Mouse (Mus musculus) thymus, adult 2 months (tissue): ENCODE data around the gene Zfp30.

Source experiments
- CTCF ChIP-seq: fragments of 200-500 bp; IDR thresholded peaks from 2 replicates; pipeline ENCODE4 v1.5.1; 2012; ENCODE audit warnings: mild to moderate bottlenecking, control low read depth, low read length, moderate library complexity, borderline replicate concordance; ENCODE audit not compliant: control insufficient read depth, poor library complexity, insufficient read depth; ENCODE audit errors: extremely low read depth
- POLR2A ChIP-seq: fragments of 200-500 bp; IDR thresholded peaks from 2 replicates; pipeline ENCODE4 v1.6.1; 2012; ENCODE audit warnings: mild to moderate bottlenecking, low read length, control low read depth, moderate library complexity; ENCODE audit not compliant: control insufficient read depth, poor library complexity, insufficient read depth; ENCODE audit errors: extremely low read depth

DNA sequence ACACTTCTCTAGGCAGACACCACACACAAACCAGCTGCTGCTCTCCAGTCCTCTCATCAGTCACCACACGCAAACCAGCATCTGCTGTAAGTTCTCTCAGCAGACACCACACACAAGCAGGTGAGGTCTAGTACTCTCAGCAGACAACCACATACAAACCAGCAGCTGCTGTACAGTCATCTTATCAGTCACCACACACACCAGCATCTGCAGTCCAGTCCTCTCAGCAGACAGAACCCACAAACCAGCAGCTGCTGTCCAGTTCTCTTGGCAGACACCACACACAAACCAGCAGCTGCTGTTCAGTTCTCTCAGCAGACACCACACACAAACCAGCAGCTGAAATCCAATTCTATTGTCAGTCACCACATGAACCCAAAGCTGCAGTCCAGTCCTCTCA is 53.0 kb downstream of the Zfp30 start:
- no peak for TF ChIP-seq POLR2A
- TF ChIP-seq CTCF, result no peak
